Mouse (Mus musculus) large intestine, adult 2 months (tissue): ENCODE data around the gene Dpf2. TPM values are rescaled to one million over a fixed set of nuclear protein-coding genes. Genes with fewer than 3 reads are reported as not detected.
A peak's percentile ranks its signal among the peaks of the same experiment; 100 is the strongest.

Experiments
- DNase-seq: peaks from one replicate; pipeline ENCODE4 v3.0.0-alpha.2; 2012; ENCODE audit warnings: low read depth, low spot score
- WGBS: fragments of 180-500 bp; shearing (Covaris S2); methylation state at CpG from one replicate; pipeline ENCODE4 v1.1.7; 2018; 5-methylcytosine and 5-hydroxymethylcytosine counted together
- polyA plus RNA-seq: library from polyadenylated mRNA; depleted of rRNA; stranded (reverse); fragments of >200 nt; gene quantifications from 2 replicates; pipeline ENCODE4 v1.2.3, GENCODE M21; 2012

Dpf2 gene
- polyA plus RNA-seq, 1 experiment: 69.6 TPM

- WGBS: 28% methylated on average over 14 of the region's 14 CpGs
These were observed 25.1 kb upstream of the Dpf2 start for GRCm38 (mm10) chr19:5937836-5938406.

GRCm38 (mm10) chr19:5937095-5937835 lies 24.5 kb upstream of the Dpf2 start:
- no peak for DNase-seq
- 75% methylated on average over 21 of the region's 21 CpGs for WGBS

More at GRCm38 (mm10) chr19:5937836-5938406, 25.1 kb upstream of the Dpf2 start:
- DNase-seq: no peak

DNA sequence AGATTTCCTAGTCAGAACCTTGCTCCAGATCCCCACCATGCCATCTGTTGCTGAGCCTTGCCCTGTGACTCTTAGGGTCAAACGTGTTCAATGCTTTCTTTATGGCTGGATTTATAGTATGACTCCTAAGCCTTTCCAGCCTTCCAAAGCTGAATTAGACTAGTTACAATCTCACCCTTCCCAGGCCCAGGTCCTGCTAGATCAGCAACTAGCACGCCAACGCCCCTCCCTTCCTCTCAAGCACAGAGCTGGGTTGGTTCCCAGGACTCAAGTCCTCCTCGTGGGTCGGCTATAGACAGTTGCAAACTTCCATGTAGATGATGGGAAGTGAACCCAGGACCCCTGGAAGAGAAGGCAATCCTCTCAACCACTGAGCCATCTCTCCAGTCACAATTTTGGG lies 22.9 kb upstream of the Dpf2 start:
- 24% methylated on average over 5 of the region's 5 CpGs for WGBS
- no peak for DNase-seq

- WGBS: 12% methylated on average over 3 of the region's 3 CpGs
- DNase-seq: no peak
These were observed 22.5 kb upstream of the Dpf2 start for GRCm38 (mm10) chr19:5935266-5935665.

GRCm38 (mm10) chr19:5929634-5930596 lies 17.1 kb upstream of the Dpf2 start:
- no peak for DNase-seq
- 27% methylated on average over 14 of the region's 14 CpGs for WGBS

DNA sequence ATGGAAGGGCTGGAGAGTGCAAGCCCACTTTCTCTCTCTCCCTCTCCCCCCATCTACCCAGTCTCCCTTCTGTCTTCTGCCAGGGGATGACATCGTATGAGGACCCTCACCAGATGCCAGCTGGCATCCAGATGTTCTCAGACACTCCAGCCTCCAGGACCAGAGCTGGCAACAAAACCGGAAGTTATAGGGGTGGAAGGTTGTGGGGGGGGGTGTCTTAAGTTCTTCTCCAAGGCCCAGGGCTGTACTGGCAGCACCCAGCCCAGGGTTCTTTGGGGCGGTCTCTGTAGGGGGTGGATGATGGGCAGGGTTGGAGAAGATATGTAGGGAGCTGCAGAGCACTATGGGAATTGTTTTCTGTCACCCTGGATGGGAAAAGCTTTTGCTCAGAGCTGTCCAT lies 15.7 kb upstream of the Dpf2 start:
- WGBS: 51% methylated on average over 3 of the region's 3 CpGs
- no peak for DNase-seq

DNA sequence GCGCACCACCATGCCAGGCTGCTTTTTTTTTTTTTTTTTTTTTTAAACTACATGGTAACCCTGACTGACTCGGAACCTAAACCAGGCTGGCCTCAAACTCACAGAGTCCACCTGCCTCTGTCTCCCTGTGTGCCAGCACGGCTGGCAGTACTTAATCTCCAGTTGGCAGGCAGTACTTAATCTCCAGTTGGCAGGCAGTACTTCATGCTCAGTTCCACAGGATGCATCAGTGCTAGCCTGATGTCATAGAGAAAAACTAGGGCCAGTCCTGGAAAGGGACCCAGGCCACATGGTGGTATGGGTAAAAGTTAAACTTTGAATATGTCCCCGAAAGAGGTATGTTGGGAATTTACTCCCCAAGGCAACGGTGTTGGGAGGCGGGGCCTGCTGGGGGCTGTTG lies 15.3 kb upstream of the Dpf2 start:
- WGBS: 69% methylated on average over 6 of the region's 6 CpGs
- DNase-seq: no peak

DNA sequence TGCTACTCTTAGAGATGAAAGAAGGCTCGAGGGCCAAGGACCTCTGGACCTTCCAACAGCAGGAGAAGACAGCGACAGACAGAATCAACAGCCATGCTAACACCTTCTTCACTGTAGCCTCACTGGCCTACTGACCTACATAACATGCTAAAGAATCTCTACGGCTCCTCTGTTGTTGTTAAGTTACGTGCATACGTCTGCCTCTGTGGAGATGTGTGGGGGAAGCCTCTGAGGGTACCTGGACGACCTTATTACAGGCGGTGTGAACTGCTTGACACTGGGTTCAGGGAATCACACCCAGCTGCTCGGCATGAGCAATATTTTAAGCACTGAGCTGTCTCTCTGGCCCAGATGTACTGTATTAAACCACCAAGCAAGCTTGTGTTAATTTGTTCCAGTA lies 14.7 kb upstream of the Dpf2 start:
- 83% methylated on average over 8 of the region's 8 CpGs for WGBS
- no peak for DNase-seq

DNA sequence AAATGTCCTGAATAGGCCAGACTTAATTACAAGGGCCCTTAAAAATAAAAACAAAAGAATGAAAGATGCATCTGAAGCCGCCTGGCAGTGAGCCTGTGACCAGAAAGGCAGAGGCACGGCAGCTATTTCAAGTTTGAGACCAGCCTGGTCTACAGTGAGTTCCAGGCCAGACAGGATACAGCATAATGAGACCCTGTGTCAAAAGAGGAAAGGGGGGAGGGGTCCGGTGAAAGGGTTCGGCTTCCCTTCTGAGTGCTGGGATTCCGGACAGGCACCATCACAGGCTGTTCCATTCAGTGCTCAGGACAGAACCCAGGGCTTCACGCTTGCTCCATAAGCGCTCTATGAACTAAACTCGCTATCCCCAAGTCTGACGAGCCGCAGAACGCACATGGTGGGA lies 14.2 kb upstream of the Dpf2 start:
- WGBS: 91% methylated on average over 11 of the region's 11 CpGs
- no peak for DNase-seq

- WGBS: 32% methylated on average over 11 of the region's 11 CpGs
- DNase-seq: no peak
These were observed 12.6 kb upstream of the Dpf2 start for GRCm38 (mm10) chr19:5925311-5925855.

DNA sequence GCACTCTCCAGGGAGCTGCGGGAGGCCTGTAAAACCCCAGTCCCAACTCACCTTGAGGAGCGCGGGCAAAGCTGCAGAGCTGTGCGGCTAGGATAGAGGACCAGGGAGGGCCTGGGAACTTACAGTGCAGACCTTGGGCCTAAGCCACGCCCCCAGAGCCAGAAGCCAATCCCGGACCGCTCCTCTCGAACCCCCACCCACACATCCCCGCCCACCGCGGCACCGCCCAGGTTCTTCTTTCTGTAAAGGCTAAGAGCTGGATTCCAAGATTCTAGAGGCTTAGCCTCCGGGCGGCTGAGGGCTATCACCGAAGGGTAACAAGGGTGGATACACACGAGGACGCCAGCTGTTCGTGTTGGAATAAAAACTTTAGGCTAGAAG lies 11.9 kb upstream of the Dpf2 start, which contains the start of gene Cdc42ep2:
Cdc42ep2 (minus strand) TSS at position 104 of the 381 bp plus-strand sequence.
- WGBS: under 1% methylated on average over 18 of the region's 18 CpGs
- peak; percentile 74 for DNase-seq

- DNase-seq: no peak
These were observed 11.3 kb upstream of the Dpf2 start for GRCm38 (mm10) chr19:5923990-5924712.

DNA sequence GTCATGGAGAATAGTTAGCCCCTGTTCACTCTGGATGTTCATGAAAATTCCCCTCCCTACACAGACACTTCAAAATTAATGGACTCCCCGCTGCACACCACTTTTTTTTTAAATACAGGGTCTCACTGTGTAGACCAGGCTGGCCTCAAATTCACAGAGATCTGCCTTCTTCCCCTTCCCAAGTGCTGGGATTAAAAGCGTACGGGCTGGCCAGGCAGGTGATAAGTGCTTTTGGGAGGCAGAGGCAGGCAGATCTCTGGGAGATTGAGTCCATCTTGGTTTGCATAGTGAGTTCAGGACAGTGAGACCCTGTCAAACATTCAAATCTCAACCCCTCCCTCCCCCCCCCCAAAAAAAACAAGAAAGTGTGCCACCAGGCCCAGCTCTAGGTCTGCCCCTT lies 10.2 kb upstream of the Dpf2 start:
- 95% methylated on average over 3 of the region's 3 CpGs for WGBS
- DNase-seq: no peak

More at GRCm38 (mm10) chr19:5923990-5924712, 11.3 kb upstream of the Dpf2 start:
- under 1% methylated on average over 38 of the region's 38 CpGs for WGBS

DNA sequence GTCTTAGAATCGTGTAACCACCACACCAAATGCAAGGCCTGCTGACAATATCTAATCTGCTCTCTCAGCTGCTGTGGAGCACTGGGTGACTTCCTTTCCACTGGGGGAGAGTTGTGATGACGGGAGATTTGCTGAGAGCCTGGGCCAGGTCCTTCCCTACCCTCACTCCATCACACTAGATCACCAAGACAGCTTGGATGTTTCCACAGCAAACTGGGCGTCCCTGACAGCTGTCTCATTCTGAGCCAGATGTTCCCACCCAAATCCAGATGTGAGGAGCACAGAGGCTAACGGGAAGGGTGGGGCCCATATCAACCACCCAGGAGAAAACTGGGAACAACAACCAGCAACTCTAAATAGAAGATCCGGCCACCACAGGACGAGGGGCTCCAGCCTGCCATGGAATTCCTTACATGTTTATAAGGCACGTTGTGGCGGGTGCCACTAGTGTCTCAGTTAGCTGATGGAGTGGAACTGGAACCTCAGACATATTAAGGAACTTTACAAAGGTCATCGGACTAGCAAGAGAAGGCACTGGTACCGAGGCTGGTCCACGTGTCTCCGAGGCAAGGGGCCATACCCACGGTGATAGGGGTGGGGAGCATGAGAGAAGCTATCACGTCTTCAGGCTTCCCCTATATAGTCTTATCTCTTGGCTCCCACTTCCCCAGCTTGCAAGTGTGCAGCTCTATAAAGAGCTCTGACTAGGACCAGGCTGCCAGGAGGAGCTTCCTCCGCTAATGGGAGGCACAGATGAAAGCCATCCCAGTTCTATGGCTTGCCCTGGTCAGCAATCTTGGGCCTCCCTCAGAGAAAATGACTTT lies 9.5 kb upstream of the Dpf2 start:
- no peak for DNase-seq
- WGBS: 67% methylated on average over 15 of the region's 15 CpGs

DNA sequence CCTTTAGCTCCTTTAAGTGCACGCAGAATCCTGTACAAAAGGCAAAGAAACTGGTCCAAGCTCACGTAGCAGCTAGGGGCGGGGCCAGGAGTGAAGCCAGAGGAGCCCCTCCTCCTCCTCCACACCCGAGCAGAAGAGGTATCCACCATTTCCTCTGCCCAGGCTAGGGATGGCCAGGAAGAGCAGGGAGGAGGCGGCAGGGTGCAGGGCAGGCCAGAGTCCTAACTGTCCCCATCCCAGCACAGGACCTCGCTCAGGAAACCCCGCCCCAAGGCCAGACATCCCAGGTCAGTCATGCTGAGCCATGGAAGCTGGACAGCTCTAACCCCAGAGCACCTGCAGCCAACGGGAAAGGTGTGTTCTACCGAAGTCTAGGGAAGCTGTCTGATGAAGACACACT lies 8.9 kb upstream of the Dpf2 start:
- no peak for DNase-seq
- WGBS: 22% methylated on average over 9 of the region's 9 CpGs

- WGBS: under 1% methylated on average over 59 of the region's 59 CpGs
- DNase-seq: peak; percentile 99
These were observed 455 bp downstream of the Dpf2 start for GRCm38 (mm10) chr19:5912103-5913006.

GRCm38 (mm10) chr19:5911430-5912102 lies 1.2 kb downstream of the Dpf2 start:
- DNase-seq: no peak
- WGBS: 2% methylated on average over 14 of the region's 14 CpGs
